Mouse (Mus musculus): ENCODE data around the gene C130026I21Rik. TPM values are rescaled to one million over a fixed set of nuclear protein-coding genes. Genes with fewer than 3 reads are reported as not detected.
"Not testable (repeated sequence)": the region's sequence is repeated elsewhere in the genome, so short reads cannot be mapped to it uniquely, and the experiment has no call there.

Gene C130026I21Rik
- polyA plus RNA-seq (2012; rRNA removed), result 0.14 and 0.22 TPM in 2 replicates
- polyA plus RNA-seq (2014; fragmentation: Nextera tagmentation; extraction: Ambion mirVana), result 0.22 TPM in 1 of 2 replicates, not detected in the other

DNA sequence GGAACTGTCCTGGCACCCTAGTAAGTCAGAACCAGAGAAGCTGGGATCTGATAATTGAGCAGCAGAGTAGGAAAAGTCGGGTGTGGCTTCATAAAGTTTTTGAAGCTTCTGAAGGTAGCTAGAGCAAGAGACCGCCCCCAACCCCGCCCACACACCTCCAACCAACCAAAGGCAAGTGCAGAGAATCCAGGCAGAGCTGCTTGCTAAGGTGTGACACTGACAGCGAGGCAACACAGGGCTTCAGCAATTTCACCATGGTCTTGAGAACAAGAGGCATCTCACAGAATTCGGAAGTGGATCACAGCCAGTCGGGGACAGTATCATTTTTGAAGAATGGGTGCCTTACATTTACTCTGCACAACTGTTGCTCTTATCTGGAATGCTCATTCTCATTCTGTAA lies at the start of gene C130026I21Rik:
C130026I21Rik (minus strand) TSS at position 101 of the 400 bp plus-strand sequence.
- not testable (repeated sequence) for ATAC-seq (ENCODE audit: insufficient read depth); H3K9ac ChIP-seq (replicated peaks); H3K36me3 ChIP-seq (replicated peaks; ENCODE audit: control insufficient read depth, insufficient read depth, low read depth); H3K4me3 ChIP-seq (ENCODE audit: insufficient read depth in 1 of 2, low read depth in 2 of 2, low read length in 2 of 2); H3K4me2 ChIP-seq (ENCODE audit: low read depth); H3K27me3 ChIP-seq (ENCODE audit: control insufficient read depth, insufficient read depth, low read length); H3K4me1 ChIP-seq (replicated peaks; ENCODE audit: control insufficient read depth in 2 of 2, insufficient read depth in 2 of 2, low read length in 1 of 2); H3K27ac ChIP-seq; H3K9me3 ChIP-seq (ENCODE audit: control insufficient read depth, low read length); DNase-seq (ENCODE audit: low read depth in 3 of 3, low spot score in 3 of 3)
- no CpG with 5 or more reads among the region's 6 CpGs for WGBS (ENCODE audit: insufficient replicate concordance)

DNA sequence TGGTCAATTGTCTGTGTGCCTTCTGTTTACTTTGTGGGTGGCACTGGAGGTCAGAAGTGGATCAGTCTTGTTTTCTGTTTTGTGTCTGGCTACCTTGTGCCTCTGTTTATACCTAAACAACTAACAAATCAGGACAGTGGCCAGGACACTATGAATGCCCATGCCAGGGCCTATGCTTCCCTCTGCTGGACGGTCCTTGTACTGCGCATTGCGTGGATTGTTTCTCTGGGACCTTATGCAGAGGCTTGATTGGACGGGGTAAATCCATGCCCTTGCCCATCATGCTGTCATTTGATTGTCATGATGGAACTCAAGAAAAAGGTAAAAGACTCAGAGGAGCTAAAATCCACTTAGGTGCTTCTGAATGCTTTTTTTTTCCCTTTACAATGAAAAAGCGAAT lies 16.7 kb upstream of the C130026I21Rik start:
- ATAC-seq (ENCODE audit: insufficient read depth); H3K9me3 ChIP-seq (ENCODE audit: control insufficient read depth, low read length); H3K27ac ChIP-seq; H3K4me1 ChIP-seq (replicated peaks; ENCODE audit: control insufficient read depth in 2 of 2, insufficient read depth in 2 of 2, low read length in 1 of 2); H3K4me3 ChIP-seq (ENCODE audit: insufficient read depth in 1 of 2, low read depth in 2 of 2, low read length in 2 of 2); H3K27me3 ChIP-seq (ENCODE audit: control insufficient read depth, insufficient read depth, low read length); H3K4me2 ChIP-seq (ENCODE audit: low read depth); H3K9ac ChIP-seq (replicated peaks); DNase-seq (ENCODE audit: low read depth in 3 of 3, low spot score in 3 of 3); H3K36me3 ChIP-seq (replicated peaks; ENCODE audit: control insufficient read depth, insufficient read depth, low read depth): not testable (repeated sequence)
- peak; percentile 50 for TF ChIP-seq CTCF (IDR thresholded peaks at IDR 0.05; ENCODE audit: low read depth)
- 40% methylated on average over 4 of the region's 5 CpGs for WGBS (ENCODE audit: insufficient replicate concordance)

DNA sequence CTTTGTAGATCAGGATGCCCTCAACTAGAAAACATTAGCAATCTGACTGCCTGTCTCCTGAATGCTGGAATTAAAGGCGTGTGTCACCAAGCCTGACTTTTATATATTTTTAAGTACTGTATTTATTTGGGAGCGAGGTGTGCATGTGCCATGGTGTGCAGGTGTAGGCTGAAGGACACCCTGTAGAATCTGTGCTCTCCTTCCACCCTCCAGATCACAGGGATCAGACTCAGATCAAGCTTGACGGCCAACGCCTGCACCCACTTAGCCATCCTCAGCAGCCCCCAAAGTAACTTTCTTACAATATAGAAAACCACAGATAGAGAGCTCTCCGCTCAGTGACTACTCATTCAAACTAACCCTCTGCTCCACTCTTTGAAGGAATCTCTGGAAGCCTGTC lies 6.1 kb upstream of the C130026I21Rik start:
- DNase-seq (ENCODE audit: low read depth in 3 of 3, low spot score in 3 of 3); H3K9me3 ChIP-seq (ENCODE audit: control insufficient read depth, low read length); H3K4me3 ChIP-seq (ENCODE audit: insufficient read depth in 1 of 2, low read depth in 2 of 2, low read length in 2 of 2); H3K27ac ChIP-seq; ATAC-seq (ENCODE audit: insufficient read depth); H3K9ac ChIP-seq (replicated peaks); H3K36me3 ChIP-seq (replicated peaks; ENCODE audit: control insufficient read depth, insufficient read depth, low read depth); H3K4me2 ChIP-seq (ENCODE audit: low read depth); H3K4me1 ChIP-seq (replicated peaks; ENCODE audit: control insufficient read depth in 2 of 2, insufficient read depth in 2 of 2, low read length in 1 of 2); H3K27me3 ChIP-seq (ENCODE audit: control insufficient read depth, insufficient read depth, low read length): not testable (repeated sequence)
- 49% methylated on average over 3 of the region's 5 CpGs for WGBS (ENCODE audit: insufficient replicate concordance)

DNA sequence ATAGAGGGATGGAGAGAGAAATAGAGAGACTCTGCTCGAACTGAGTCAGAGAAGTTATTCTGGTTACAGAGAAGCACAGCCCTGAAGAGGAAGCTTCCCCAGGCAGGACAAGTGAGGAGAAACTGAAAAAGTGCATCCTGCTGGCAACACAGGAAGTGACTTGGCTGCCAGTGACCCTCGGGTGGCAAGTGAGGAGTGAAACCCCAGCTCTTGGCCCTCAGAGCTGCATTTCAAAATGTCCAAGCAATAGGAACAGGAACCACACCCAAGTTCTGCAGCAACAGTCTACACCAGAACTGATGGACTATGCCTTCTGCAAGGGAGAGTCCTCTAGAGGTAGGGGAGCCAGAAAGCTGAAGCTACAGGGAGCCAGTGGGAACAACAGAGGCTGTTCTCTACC lies 11.7 kb downstream of the C130026I21Rik start:
- H3K9me3 ChIP-seq (ENCODE audit: control insufficient read depth, low read length); H3K4me1 ChIP-seq (replicated peaks; ENCODE audit: control insufficient read depth in 2 of 2, insufficient read depth in 2 of 2, low read length in 1 of 2); ATAC-seq (ENCODE audit: insufficient read depth); H3K4me3 ChIP-seq (ENCODE audit: insufficient read depth in 1 of 2, low read depth in 2 of 2, low read length in 2 of 2); H3K9ac ChIP-seq (replicated peaks); H3K36me3 ChIP-seq (replicated peaks; ENCODE audit: control insufficient read depth, insufficient read depth, low read depth); DNase-seq (ENCODE audit: low read depth in 3 of 3, low spot score in 3 of 3); H3K27me3 ChIP-seq (ENCODE audit: control insufficient read depth, insufficient read depth, low read length); H3K4me2 ChIP-seq (ENCODE audit: low read depth); H3K27ac ChIP-seq: not testable (repeated sequence)
- WGBS (ENCODE audit: insufficient replicate concordance), result 28% methylated on average over 1 of the region's 2 CpGs

DNA sequence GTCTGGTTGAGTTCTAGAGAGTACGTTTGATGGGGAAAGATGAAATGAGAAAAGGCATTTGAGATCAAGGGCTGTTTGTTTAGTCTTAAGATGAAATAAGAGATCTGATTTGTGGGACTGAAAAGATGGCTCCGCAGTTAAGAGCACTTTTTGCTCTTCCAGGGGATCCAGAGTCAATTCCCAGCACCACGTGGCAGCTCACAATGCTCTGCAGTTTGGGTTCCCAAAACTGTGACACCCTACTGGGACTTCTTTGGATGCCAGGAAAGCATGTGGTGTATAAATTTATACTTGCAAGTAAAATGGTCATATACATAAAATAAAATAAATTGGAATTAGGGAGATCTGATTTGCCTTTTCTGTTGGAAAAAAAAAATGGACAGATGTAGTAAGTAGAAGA lies 15.1 kb downstream of the C130026I21Rik start:
- DNase-seq (ENCODE audit: low read depth in 3 of 3, low spot score in 3 of 3); H3K4me3 ChIP-seq (ENCODE audit: insufficient read depth in 1 of 2, low read depth in 2 of 2, low read length in 2 of 2); H3K9me3 ChIP-seq (ENCODE audit: control insufficient read depth, low read length); H3K36me3 ChIP-seq (replicated peaks; ENCODE audit: control insufficient read depth, insufficient read depth, low read depth); H3K4me1 ChIP-seq (replicated peaks; ENCODE audit: control insufficient read depth in 2 of 2, insufficient read depth in 2 of 2, low read length in 1 of 2); ATAC-seq (ENCODE audit: insufficient read depth); H3K27ac ChIP-seq; H3K4me2 ChIP-seq (ENCODE audit: low read depth); H3K9ac ChIP-seq (replicated peaks); H3K27me3 ChIP-seq (ENCODE audit: control insufficient read depth, insufficient read depth, low read length): not testable (repeated sequence)
- WGBS (ENCODE audit: insufficient replicate concordance), result 37% methylated on average over 2 of the region's 3 CpGs

DNA sequence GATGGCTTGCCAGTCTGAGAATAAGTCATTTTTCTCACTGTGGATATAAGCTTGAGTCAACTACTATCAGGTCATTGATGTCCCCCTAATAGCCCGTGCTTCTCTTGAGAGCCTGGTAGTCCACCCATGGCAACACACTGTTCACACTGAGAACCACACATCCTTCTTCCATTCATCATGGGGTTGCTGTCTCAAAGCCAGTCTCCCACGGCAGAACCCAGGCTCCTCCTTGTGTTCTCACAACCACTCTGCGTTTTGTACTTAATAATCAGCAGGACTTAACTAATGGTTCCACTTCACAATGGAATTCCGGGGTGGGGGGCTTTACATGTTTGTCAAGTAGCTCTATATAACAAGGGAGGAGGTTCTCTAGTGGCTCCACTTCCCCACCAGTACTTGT lies 19.2 kb downstream of the C130026I21Rik start:
- H3K27ac ChIP-seq; H3K4me1 ChIP-seq (replicated peaks; ENCODE audit: control insufficient read depth in 2 of 2, insufficient read depth in 2 of 2, low read length in 1 of 2); H3K9ac ChIP-seq (replicated peaks); H3K9me3 ChIP-seq (ENCODE audit: control insufficient read depth, low read length); H3K4me2 ChIP-seq (ENCODE audit: low read depth); ATAC-seq (ENCODE audit: insufficient read depth); DNase-seq (ENCODE audit: low read depth in 3 of 3, low spot score in 3 of 3); H3K27me3 ChIP-seq (ENCODE audit: control insufficient read depth, insufficient read depth, low read length); H3K4me3 ChIP-seq (ENCODE audit: insufficient read depth in 1 of 2, low read depth in 2 of 2, low read length in 2 of 2); H3K36me3 ChIP-seq (replicated peaks; ENCODE audit: control insufficient read depth, insufficient read depth, low read depth): not testable (repeated sequence)
- 57% methylated on average over 4 of the region's 4 CpGs for WGBS (ENCODE audit: insufficient replicate concordance)

DNA sequence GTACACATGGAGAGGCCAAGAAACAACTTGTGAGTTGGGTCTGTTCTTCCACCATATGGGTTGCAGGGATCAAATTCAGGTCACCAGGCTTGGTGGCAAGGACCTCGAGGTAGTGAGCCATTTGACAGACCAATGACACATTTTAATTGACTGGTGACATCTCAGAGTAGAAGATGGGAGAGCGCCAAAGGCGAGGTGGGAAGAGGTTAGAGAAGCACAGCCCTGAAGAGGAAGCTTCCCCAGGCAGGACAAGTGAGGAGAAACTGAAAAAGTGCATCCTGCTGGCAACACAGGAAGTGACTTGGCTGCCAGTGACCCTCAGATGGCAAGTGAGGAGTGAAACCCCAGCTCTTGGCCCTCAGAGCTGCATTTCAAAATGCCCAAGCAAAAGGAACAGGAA lies 21.4 kb downstream of the C130026I21Rik start:
- not testable (repeated sequence) for H3K4me1 ChIP-seq (replicated peaks; ENCODE audit: control insufficient read depth in 2 of 2, insufficient read depth in 2 of 2, low read length in 1 of 2); ATAC-seq (ENCODE audit: insufficient read depth); H3K27ac ChIP-seq; H3K9me3 ChIP-seq (ENCODE audit: control insufficient read depth, low read length); DNase-seq (ENCODE audit: low read depth in 3 of 3, low spot score in 3 of 3); H3K36me3 ChIP-seq (replicated peaks; ENCODE audit: control insufficient read depth, insufficient read depth, low read depth); H3K27me3 ChIP-seq (ENCODE audit: control insufficient read depth, insufficient read depth, low read length); H3K9ac ChIP-seq (replicated peaks); H3K4me2 ChIP-seq (ENCODE audit: low read depth); H3K4me3 ChIP-seq (ENCODE audit: insufficient read depth in 1 of 2, low read depth in 2 of 2, low read length in 2 of 2)
- WGBS (ENCODE audit: insufficient replicate concordance), result 36% methylated on average over 3 of the region's 3 CpGs

DNA sequence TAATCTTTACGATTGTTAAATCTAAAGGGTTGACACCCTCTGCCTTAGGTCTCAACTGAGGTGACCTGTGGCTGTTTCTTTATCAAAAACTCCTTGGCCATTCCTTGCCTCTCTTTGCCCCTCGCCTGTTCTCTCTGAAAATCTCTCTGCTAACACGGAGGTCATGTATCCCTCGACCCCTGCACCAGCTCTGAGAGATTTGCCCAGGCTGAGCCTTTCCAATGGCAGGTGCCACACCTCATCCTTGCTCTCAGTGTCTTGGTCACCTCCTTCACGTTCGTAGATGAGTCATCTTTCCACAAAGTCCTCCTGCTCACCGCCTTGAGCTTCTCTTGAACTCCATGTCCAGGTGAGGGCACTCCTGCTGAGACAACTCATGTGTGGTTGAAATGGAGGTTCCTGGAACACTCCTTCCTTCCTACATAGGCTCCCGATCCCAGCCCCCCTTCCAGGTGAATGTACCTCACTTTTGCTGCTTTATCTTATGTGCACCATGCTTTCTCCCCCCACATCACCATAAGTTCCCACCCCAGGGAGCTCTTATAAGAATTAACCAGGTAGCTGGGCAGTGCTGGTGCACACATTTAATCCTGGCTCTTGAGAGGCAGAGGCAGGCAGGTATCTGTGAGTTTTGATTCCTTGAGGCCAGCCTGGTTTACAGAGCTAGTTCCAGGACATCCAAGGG lies 23.4 kb downstream of the C130026I21Rik start:
- not testable (repeated sequence) for H3K36me3 ChIP-seq (replicated peaks; ENCODE audit: control insufficient read depth, insufficient read depth, low read depth); H3K27me3 ChIP-seq (ENCODE audit: control insufficient read depth, insufficient read depth, low read length); DNase-seq (ENCODE audit: low read depth in 3 of 3, low spot score in 3 of 3); H3K4me2 ChIP-seq (ENCODE audit: low read depth); H3K27ac ChIP-seq; H3K9ac ChIP-seq (replicated peaks); H3K4me3 ChIP-seq (ENCODE audit: insufficient read depth in 1 of 2, low read depth in 2 of 2, low read length in 2 of 2); ATAC-seq (ENCODE audit: insufficient read depth); H3K9me3 ChIP-seq (ENCODE audit: control insufficient read depth, low read length); H3K4me1 ChIP-seq (replicated peaks; ENCODE audit: control insufficient read depth in 2 of 2, insufficient read depth in 2 of 2, low read length in 1 of 2)
- WGBS (ENCODE audit: insufficient replicate concordance), result 49% methylated on average over 8 of the region's 8 CpGs
